Mouse (Mus musculus) MEL-GATA-1-ER (cell line): ENCODE data around the gene Uncx.

Experiments
- DNase-seq: peaks from one replicate; pipeline ENCODE4 v3.0.0-alpha.2; 2012; ENCODE audit warnings: low read depth; ENCODE audit errors: extremely low read depth

Gene Uncx

DNA sequence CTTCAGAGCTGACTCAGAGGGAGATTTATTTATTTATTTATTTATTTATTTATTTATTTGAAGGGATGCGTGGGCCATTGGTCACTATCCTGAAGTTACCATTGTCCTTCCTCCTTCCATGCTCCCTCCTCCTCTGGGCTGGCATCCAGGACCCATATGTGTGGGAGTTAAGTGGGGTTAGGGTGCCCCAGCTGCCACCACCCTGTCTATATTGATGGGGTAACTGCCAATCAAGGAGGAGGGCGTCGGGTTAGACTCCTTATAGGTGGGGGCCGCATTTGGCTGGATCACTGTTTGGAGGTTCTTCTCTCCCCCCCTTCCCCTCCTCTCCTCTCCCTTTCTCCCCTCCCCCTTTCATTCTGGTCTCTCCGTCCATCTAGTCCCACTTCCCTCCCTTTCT lies 738 bp upstream of the Uncx start:
- no peak for DNase-seq

DNA sequence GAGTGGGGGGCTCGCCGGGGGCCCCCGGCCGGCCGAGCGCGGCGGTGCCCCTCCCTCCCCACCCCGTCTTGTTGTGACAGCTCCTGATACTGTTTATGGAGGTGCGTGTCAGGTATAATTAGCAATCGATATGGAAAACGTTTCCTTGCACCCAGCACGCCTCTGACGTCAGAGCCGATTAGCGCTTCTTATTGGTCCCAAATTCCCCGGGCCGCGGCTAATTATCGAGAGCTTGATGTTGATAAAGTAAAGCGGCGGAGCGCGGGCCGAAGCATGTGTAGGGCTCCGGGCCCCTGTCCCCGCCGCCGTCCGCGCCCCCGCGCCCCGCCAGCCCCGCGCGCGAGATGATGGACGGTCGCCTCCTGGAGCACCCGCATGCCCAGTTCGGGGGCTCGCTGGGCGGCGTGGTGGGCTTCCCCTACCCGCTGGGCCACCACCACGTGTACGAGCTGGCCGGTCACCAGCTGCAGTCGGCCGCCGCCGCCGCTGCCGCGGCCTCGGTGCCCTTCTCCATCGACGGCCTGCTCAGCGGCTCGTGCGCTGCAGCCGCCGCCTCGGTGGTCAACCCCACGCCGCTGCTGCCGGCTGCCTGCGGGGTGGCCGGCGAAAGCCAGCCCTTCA lies 466 bp downstream of the Uncx start:
- no peak for DNase-seq

DNA sequence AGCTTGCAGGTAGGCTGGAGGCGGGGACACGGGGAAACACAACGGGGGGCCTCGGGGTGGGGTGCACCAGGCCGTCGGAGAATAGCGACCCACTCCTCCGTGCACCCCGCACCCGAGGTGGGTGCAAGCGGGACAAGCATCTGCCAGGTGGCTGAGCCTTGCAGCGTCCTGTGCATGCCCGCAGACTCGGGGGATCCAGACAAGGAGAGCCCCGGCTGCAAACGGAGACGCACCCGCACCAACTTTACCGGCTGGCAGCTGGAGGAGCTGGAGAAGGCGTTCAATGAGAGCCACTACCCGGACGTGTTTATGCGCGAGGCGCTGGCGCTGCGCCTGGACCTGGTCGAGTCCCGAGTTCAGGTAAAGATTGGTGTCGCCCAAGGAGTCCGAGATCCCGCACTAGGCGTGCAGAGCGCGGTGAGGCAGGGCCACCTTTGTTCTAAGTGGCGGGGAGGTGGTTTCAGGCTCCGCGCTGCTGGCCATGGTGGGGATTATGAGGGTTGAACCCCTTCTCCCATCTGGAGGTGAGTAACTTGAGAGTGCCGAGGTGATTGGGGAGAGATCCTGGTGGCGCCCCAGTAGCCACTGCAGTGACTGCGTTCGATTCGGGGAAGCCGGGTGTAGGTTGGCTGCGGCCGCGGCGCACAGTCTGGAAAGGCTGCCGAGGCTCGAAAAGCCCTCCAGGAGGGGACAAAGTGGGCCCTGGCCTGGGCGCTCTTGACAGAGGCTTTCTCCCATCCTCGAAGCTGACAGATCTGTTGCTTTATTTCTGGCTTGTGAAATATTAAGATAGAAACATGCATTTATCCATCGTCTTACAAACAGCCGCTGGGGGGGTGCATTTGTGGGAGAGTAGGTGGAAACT lies 1.2 kb downstream of the Uncx start:
- no peak for DNase-seq

DNA sequence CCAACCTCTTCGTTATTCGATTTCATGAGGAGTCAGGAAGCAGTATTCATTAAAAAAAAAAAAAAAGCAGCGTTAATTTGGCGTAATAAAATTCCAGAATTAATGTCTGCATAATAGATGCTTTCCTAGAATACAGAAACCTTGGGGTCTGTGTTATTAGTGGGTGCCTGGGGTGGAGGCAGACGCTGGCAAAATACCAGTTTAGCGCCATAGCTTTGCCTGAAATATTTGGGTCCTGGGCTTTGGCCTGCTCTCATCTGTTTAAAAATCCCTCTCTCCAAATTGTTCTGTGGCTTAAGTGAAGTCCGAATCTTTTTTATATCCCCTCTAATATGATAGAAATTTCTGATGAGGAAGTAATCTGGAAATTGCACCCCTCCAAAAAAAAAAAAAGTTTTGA lies 1.9 kb downstream of the Uncx start:
- DNase-seq: no peak

DNA sequence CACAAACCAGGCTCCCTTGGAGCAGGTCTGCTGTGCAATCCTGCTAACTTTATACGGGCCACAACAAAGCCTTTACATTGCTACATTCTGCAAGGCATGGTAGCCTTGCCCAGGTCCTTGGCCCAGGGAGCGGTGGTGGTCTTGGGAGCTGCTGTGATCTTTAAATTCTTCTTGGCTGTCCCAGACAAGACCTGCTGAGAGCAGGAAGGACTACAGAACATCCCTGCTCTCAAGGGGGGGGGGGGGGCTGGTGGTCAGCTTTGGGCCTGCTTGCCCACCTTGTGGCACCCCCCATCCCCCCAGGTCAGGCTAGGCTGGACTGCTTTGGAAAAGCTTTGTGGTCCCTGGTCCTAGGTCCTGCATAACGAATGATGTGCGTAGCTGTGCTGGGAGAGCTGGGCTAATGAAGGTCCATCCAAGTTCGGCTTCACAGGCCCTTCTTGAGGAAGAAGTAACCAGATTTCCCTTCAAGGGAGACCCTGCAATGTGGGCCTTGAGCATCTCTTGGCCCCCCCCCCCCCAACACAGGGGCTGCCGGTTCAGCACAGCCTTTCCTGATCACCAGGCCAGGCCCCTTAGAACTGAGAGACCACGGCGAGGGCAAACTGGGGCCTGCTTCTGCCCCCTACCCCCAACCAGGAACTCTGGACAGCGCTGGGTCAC lies 2.5 kb downstream of the Uncx start:
- no peak for DNase-seq

DNA sequence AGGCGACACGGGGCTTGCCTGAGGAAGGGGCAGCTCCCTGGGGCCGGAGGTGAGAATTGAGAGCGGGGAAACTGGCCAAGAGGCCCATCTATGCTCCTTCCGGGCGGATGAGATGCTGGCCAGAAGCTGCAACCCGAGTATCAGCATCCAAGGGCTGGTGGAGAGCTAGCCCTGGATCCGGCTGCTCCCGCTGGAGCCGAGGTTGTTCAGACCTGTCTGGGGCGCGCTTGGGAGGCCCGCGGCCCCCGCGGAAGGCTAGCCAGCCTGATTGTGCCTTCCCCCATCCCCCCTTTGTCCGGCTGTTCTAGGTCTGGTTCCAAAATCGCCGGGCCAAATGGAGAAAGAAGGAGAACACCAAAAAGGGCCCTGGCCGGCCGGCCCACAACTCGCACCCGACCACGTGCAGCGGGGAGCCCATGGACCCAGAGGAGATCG lies 3.1 kb downstream of the Uncx start:
- DNase-seq: no peak

DNA sequence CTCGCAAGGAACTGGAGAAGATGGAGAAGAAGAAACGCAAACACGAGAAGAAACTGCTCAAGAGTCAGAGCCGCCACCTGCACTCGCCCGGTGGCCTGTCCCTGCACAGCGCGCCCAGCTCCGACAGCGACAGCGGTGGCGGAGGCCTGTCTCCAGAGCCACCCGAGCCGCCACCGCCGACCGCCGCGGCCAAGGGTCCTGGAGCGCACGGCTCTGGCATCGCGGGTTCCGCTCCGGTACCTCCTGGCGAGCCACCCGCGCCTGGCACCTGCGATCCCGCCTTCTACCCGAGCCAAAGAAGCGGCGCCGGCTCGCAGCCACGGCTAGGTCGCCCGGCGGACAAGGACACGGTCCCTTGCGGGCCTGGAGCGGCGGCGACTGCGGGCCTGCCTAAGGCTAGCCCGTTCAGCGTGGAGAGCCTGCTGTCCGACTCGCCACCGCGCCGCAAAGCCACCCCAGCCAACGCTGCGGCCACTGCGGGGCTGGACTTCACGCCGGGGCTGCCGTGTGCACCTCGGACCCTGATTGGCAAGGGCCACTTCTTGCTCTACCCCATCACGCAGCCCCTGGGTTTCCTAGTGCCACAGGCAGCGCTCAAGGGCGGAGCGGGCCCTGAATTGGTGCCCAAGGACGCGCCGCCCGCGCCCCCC lies 3.6 kb downstream of the Uncx start:
- DNase-seq: no peak

DNA sequence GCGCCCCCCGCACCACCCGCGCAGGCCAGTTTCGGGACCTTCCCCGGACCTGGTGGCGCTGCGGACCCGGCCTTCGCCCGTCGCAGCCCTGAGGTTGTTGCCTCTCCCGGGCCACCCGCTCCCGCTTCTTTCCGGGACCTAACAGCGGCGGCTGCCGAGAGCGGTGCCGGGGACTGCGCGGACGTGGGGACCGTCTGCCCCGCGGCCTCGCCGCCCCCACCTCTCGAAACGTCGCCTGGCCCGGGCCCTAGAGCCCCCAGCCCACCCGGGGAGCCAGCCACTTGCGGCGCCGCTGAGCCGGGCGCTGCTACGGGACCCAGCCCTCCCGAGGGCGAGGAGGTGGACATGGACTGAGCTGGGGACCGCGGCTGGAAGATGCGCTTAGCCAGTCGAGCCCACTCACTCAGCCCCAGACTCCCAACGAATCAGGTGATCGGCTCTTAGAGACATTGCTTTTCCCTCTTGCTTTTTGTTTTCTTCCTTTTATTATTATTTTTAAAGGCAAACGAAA lies 4.2 kb downstream of the Uncx start:
- DNase-seq: no peak

DNA sequence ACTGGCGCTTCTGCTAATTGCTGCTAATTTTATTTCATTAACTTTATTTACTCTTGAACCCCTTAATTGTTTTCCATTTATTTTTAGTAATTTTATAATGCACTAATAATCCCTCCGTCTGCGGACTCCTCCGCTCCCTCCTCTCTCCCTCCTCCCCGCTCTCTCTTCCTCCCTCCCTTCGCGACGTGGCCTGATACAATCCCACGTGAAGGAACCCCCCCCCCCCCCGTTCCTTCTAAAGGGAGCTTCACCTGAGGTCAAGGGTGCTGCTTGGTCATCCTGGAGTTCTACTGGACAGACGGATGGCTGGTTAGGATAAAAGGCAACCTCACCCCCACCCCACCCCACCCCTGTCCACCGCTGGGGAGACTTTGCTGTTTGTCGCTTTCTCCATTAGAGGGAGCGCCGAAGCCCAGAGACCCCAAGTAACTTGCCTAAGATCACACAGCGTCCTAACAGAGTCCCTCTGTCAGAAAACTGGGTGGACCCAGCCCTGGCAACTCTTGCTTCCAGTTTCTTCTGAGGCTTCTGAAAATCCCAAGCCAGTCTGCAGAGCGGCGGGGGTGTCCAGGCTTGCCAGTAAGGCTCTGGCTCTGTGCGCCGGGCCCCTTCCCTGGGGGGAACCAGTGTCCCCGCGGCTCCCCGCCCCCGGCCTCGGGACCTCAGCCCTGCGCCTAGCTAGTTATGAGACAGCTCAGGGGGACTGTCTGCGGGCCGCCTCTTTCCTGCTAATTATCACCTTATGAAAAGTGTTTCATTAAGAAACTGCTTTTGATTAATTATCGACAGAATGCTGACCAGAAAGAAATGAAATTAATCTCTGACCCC lies 10.4 kb downstream of the Uncx start:
- no peak for DNase-seq

DNA sequence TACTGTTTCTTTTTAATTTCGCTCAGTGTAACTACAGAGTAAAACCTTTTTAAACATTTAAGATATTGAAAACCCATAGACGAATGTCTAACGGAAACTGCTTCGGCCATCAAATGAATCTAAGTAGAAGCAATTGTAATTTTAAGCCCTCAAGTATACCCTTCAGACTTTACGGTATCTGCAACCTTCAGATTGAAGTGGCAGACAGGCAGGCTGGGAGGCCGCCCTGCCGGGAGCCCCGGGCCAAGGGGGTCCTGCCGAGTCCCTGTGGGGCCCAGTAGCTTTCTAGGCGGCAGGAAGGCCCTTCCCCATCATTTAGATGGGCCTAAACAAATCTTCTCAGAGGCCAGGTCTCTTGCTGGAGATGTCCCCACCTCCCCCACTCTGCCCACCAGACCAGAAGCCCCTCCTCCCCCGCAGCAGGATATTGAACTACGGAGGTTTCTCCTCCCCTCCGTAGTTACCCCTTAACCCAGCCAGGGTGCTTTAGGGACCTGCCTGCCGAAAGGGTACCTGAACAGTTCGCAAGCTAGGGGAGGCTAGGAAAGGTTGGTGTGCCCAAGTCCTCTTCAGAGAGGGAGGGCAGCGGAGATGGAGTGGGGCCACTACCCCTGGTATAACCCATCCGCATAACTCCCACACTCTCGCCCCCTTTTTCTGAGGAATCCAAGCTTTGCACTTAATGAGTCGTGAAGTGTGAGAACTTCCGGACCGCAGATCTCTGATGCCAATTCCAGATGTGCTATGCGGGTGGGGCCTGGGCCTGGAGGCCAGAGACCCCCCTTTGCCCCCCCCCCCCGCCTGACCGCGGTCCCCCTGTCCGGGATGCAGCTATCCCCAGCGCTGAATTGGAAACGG lies 11.4 kb downstream of the Uncx start:
- DNase-seq: no peak

DNA sequence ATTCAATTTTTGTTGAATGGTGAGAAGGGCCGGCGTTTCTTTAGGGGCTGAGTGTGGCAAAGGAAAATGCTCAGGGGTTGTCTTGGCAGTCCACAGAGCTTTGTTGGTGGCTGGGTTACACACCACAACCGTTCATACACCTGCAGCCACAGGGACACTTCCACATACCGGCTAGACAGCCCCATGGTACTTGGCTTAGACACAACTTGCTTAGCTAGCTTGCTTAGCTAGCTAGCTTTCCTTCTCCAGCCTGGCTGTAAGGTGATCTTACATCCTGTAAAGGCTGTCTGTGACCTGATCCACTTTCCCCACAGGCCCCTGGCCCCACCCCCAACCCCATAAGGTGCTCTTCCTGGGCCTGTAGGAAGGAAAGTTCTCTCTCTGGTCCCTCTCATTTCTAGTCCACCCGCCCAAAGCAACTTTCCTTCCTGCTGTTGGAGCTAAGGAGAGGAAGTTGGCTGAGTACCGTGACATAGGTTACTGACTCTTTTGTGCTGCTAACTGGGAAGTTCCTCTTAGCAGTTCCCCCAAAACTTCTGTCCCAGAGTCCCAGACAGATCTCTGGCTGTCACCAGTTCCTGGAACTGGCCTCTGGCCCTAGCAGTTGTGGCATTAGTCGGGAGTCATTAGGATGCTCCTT lies 12.3 kb downstream of the Uncx start:
- DNase-seq: peak; percentile 69

DNA sequence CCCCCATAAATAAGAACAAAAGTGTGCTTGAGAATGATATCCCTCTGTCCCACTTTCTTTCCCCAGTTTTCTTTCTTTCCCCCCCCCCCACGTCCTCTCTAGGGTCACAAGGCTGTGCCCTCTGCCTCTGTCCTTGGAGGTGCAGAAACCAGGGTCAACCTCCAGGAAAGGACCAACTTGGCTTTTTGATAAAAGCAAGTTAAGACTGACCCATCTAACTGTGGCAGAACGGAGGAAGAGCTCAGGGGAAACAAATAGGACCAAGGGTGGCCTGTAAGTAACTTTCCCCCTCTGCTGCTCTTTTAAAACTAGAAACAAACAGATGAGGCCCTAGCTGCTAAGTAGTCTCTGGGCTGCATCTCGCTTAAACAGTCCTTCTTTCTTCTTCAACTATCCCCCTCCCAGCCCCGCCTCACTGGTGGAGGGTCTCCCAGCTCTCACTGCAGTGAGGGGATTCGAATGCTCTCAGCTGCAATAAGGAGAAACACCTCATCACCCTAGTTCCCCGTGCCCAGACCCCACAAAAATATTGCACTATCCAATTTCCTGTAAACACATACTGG lies 12.9 kb downstream of the Uncx start:
- no peak for DNase-seq

DNA sequence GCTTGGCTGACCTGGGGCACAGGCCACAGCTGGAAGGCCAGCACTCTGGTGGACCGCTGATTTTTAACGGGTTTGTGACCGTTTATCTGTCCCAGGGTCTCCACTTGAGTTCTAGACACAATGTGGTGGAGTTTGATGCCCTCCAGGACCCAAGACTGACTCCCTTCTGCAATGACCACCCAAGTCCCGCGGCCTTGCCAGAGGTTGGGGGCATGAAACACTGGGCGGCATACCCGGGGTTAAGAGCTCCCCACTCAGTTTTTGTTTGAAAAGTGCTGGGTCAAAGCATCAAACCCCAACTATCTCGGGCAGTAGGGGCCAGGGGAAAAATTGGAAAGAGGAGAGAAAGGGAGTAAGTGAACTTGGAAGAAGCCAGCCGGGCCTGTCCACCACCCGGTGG lies 13.8 kb downstream of the Uncx start:
- DNase-seq: no peak

DNA sequence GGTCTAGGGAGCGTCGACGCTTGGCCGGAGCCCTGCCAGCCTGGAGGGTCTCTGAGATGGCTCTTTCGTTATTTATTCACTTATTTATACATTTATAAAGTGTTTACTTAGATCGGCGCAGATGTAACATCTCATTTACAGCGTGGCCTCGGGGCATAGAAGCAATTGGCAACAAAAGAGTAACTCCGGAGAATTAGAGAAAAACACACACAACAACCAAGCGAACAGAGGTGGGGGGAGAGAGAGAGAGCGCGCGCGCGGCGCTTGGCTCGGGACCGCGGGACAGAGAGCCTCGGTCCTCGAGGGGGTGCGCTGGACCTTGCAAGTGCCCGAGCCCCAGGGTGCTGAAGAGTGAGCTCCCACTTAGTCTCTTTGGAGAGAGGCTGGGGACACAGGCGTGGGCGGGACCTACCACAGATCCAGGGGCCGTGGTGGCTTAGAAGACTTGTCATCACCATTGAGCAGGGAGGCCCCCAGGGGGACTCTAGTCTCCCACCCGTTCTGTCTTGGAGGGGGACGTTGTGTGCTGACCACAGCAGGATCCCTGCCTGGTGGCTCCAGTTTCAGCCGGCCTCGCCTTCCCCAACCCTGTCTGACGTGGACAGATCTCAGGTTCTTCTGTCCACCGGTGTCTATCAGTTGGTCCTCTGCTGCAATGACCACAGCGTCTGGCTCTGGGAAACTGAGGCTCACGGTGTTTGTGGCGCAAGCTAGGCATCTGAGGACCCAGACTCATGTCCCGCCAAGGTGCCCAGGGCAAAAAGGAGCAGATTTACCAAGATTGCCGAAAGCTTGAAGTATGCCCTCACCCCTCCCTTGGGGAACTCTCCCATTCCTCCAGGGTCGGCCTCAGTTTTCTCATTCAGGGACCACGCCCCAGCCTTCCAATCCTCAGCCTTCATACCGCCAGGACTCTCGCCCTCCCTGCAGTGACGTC lies 14.5 kb downstream of the Uncx start:
- DNase-seq: no peak

DNA sequence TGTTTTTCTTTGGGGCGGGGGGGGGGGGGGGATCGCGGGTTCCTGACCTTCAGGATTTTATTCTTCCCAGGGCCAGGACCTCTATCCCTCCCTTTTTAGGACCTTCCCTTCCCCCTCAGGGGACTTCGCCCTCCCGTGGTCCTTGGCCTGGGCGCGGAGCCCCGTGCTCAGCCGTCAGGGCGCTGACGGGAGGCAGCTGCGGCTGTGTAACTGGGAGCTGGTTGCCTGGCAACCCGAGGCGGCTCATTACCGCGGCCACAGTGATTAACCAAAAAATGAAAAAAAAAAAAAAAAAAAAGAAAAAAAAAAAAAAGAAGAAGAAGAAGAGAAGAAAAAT lies 15.1 kb downstream of the Uncx start:
- no peak for DNase-seq

DNA sequence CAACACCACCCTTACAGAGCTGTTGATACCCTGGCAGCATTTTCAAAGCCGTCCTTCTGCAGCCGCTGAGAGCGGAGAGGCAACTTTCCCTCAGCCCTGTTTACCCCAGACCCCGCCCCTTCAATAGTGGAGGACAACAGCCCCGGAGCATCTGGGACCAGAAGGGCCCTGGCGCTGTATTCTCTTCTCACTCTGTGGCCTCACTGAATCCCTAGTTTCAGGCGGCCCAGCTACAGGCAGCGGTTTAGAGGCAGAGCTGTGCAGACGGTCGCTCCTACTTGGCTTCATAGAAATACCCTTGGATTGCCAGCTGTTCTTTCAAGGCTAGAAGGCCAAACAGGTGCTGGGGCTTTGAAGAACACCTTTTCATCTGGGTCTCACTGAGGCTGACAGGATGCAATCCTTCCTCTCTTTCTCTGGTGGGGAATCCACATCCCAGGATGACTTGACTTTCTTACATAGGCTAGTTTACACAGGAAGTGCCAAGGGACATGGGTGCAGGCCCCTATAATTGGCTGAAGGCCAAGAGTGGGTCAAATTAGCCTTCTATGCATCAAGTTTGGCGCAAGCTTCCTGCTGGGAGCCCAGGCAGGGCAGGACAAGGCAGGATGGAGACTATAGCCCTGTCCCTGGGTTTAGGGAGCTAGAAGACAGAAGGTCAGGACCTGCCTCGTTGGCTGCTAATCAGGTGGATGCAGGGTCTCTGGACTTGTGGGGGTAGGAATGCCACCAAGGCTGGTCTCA lies 15.8 kb downstream of the Uncx start:
- no peak for DNase-seq

DNA sequence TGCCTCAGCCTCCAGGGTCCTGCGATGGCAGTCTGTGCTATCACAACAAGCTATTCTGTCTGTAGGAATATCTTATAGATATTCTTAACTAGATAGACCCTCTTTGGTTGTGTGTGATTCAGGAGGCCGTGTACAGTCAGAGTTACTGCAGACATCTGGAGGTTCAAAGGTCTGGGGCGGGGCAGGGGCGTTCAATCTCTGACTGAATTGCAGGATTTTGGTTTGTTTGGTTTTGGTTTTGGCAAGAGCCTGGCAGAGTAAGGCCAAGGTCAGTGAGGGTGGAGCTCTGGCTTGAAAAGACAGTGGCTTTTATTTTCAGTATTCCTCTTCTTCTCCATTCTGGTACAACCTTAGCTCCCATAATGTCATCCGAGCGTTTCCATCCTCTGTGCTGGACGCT lies 16.5 kb downstream of the Uncx start:
- DNase-seq: no peak
